Mouse (Mus musculus): ENCODE measurements at regions not wholly inside any gene's neighbourhood (a gene's known extent, or its start where the extent isn't known, plus 50 kb on each side); places are given as distances from the start of the nearest gene placed in this dataset.

DNA sequence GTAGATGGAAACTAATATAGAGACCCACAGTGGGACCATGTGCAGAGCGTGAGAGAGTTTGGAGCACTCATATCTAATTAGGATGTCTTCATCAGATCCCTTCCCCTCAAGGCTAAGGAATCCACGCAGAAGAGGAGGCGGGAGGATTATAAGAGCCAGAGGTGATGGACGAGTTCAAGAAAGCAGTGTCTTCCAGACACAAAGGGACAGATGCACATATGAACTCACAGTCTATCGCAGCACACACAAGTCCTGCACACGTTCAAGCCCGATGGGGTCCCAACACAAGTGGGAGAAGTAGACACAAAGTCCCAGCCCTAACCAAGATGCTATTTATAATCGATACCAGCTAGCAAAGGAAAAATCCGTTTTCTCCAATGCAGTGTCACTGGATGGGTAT is 114.6 kb downstream of the Erv3 start:
- Histone ChIP-seq H3K9me3 (ENCODE audit: control insufficient read depth, low read length) (no peaks in the 10 kb centered on the region), H3K4me2 (replicated peaks; ENCODE audit: low read depth, low read length, severe bottlenecking) (no peak overlapping the region), H3K36me3 (ENCODE audit: control insufficient read depth, insufficient read depth, low read length) (no peaks in the 10 kb centered on the region), H3K27me3 (ENCODE audit: control insufficient read depth, insufficient read depth, low read length) (no peaks in the 10 kb centered on the region), H3K9ac (ENCODE audit: low read depth, low read length, severe bottlenecking) (no peak overlapping the region), H3K4me3 (replicated peaks; ENCODE audit: low read length) (no peak overlapping the region), H3K4me1 (ENCODE audit: control insufficient read depth, insufficient read depth, low read length) (0 out of 2 replicates have a peak, but pooled peaks cover 2% of the 10 kb centered on the region), H3K27ac (replicated peaks; ENCODE audit: low read depth, low read length) (no peak overlapping the region)
- DNase-seq (ENCODE audit: low spot score), result no peak
- 84% methylated on average over 9 of the region's 9 CpGs for WGBS
- TF ChIP-seq POLR2A (IDR thresholded peaks at IDR 0.05; ENCODE audit: borderline replicate concordance, extremely low read depth, insufficient read depth, insufficient read length), result no peak
- ATAC-seq (ENCODE audit: low FRiP score, low read depth), result no peak

DNA sequence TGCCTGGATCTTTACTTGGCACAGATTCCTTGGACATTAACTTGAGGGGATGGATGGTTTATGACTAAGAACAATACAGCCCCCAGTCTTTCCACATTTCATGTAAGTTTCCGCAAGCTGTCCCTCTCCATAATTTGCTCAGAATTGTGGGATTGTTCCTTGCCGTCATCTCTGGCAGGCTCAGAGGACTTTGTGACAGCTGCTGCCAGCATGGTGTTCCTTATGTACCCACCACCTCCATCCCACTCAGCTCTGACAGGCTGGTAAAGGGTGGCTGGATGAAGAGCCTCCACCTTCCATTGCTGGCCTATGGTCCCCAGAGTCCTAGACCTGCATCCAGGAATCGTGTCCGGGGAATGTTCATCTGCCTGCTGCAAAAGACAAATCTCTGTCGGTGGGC is 119.1 kb downstream of the Erv3 start:
- Histone ChIP-seq H3K27ac (replicated peaks; ENCODE audit: low read depth, low read length) (no peak overlapping the region), H3K4me2 (replicated peaks; ENCODE audit: low read depth, low read length, severe bottlenecking) (no peak overlapping the region), H3K27me3 (ENCODE audit: control insufficient read depth, insufficient read depth, low read length) (no peaks in the 10 kb centered on the region), H3K4me3 (replicated peaks; ENCODE audit: low read length) (no peak overlapping the region), H3K9ac (ENCODE audit: low read depth, low read length, severe bottlenecking) (no peak overlapping the region), H3K36me3 (ENCODE audit: control insufficient read depth, insufficient read depth, low read length) (no peaks in the 10 kb centered on the region), H3K4me1 (ENCODE audit: control insufficient read depth, insufficient read depth, low read length) (no peaks in the 10 kb centered on the region), H3K9me3 (ENCODE audit: control insufficient read depth, low read length) (no peaks in the 10 kb centered on the region)
- ATAC-seq (ENCODE audit: low FRiP score, low read depth) (no peak), DNase-seq (ENCODE audit: low spot score) (no peak)
- TF ChIP-seq POLR2A (IDR thresholded peaks at IDR 0.05; ENCODE audit: borderline replicate concordance, extremely low read depth, insufficient read depth, insufficient read length), result no peak
- WGBS, result 81% methylated on average over 5 of the region's 5 CpGs

DNA sequence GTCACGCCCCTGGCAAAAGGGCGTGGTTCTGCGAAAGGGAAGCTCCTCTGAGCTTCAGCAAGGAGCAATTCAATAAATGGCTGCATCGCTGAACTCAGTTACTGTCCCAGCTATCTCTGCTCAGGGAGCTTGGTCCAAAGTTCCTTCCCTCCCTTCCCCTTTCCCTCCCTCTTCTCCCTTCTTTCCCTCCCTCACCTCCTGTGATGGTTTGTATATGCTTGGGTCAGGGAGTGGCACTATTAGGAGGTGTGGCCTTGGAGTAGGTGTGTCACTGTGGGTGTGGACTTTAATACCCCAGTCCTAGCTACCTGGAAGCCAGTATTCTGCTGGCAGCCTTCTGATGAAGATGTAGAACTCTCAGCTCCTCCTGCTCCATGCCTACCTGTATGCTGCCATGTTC is 120.5 kb downstream of the Erv3 start:
- H3K9me3 ChIP-seq (ENCODE audit: control insufficient read depth, low read length), result no peaks in the 10 kb centered on the region
- no peaks in the 10 kb centered on the region for H3K27me3 ChIP-seq (ENCODE audit: control insufficient read depth, insufficient read depth, low read length)
- no peak overlapping the region for H3K4me2 ChIP-seq (replicated peaks; ENCODE audit: low read depth, low read length, severe bottlenecking)
- no peak overlapping the region for H3K9ac ChIP-seq (ENCODE audit: low read depth, low read length, severe bottlenecking)
- WGBS, result 68% methylated on average over 4 of the region's 4 CpGs
- ATAC-seq (ENCODE audit: low FRiP score, low read depth) (no peak), DNase-seq (ENCODE audit: low spot score) (no peak)
- no peaks in the 10 kb centered on the region for H3K4me1 ChIP-seq (ENCODE audit: control insufficient read depth, insufficient read depth, low read length)
- no peak for TF ChIP-seq POLR2A (IDR thresholded peaks at IDR 0.05; ENCODE audit: borderline replicate concordance, extremely low read depth, insufficient read depth, insufficient read length)
- no peak overlapping the region for H3K4me3 ChIP-seq (replicated peaks; ENCODE audit: low read length)
- no peaks in the 10 kb centered on the region for H3K36me3 ChIP-seq (ENCODE audit: control insufficient read depth, insufficient read depth, low read length)
- no peak overlapping the region for H3K27ac ChIP-seq (replicated peaks; ENCODE audit: low read depth, low read length)

- WGBS, result 87% methylated on average over 6 of the region's 6 CpGs
- TF ChIP-seq POLR2A (IDR thresholded peaks at IDR 0.05; ENCODE audit: borderline replicate concordance, extremely low read depth, insufficient read depth, insufficient read length), result no peak
- Histone ChIP-seq H3K4me2 (replicated peaks; ENCODE audit: low read depth, low read length, severe bottlenecking) (no peak overlapping the region), H3K9ac (ENCODE audit: low read depth, low read length, severe bottlenecking) (no peak overlapping the region), H3K27ac (replicated peaks; ENCODE audit: low read depth, low read length) (no peak overlapping the region), H3K4me1 (ENCODE audit: control insufficient read depth, insufficient read depth, low read length) (no peaks in the 10 kb centered on the region), H3K36me3 (ENCODE audit: control insufficient read depth, insufficient read depth, low read length) (no peaks in the 10 kb centered on the region), H3K4me3 (replicated peaks; ENCODE audit: low read length) (no peak overlapping the region), H3K9me3 (ENCODE audit: control insufficient read depth, low read length) (no peaks in the 10 kb centered on the region), H3K27me3 (ENCODE audit: control insufficient read depth, insufficient read depth, low read length) (no peaks in the 10 kb centered on the region)
- no peak for DNase-seq (ENCODE audit: low spot score)
- no peak for ATAC-seq (ENCODE audit: low FRiP score, low read depth)
These were observed 124.7 kb downstream of the Erv3 start for GRCm38 (mm10) chr2:131734740-131735378.

GRCm38 (mm10) chr2:131726533-131726932 is 133.0 kb downstream of the Erv3 start:
- Histone ChIP-seq H3K27me3 (ENCODE audit: control insufficient read depth, insufficient read depth, low read length) (no peaks in the 10 kb centered on the region), H3K4me3 (replicated peaks; ENCODE audit: low read length) (no peak overlapping the region), H3K9me3 (ENCODE audit: control insufficient read depth, low read length) (peaks cover 12% of the 10 kb centered on the region), H3K4me1 (ENCODE audit: control insufficient read depth, insufficient read depth, low read length) (no peaks in the 10 kb centered on the region), H3K4me2 (replicated peaks; ENCODE audit: low read depth, low read length, severe bottlenecking) (no peak overlapping the region), H3K9ac (ENCODE audit: low read depth, low read length, severe bottlenecking) (no peak overlapping the region), H3K36me3 (ENCODE audit: control insufficient read depth, insufficient read depth, low read length) (no peaks in the 10 kb centered on the region), H3K27ac (replicated peaks; ENCODE audit: low read depth, low read length) (no peak overlapping the region)
- TF ChIP-seq POLR2A (IDR thresholded peaks at IDR 0.05; ENCODE audit: borderline replicate concordance, extremely low read depth, insufficient read depth, insufficient read length), result no peak
- 68% methylated on average over 3 of the region's 3 CpGs for WGBS
- no peak for ATAC-seq (ENCODE audit: low FRiP score, low read depth)
- no peak for DNase-seq (ENCODE audit: low spot score)
